Mouse (Mus musculus) CH12.LX (cell line): ENCODE measurements around the gene Raph1. TPM values are rescaled to one million over a fixed set of nuclear protein-coding genes. Genes with fewer than 3 reads are reported as not detected.
A peak's percentile ranks its signal among the peaks of the same experiment; 100 is the strongest.

ENCODE experiments used
- DNase-seq: peaks from one replicate; pipeline ENCODE4 v3.0.0-alpha.2; 2013; ENCODE audit errors: extremely low read depth
- H3K27ac ChIP-seq: 2 replicates; pipeline ENCODE4 v1.5.1; 2012; ENCODE audit warnings: low read depth, mild to moderate bottlenecking, control low read depth, moderate library complexity; ENCODE audit not compliant: insufficient read depth
- H3K27me3 ChIP-seq: replicated peaks from 2 replicates; pipeline ENCODE3; 2012; ENCODE audit warnings: inconsistent platforms
- H3K36me3 ChIP-seq, 2 experiments: replicated peaks in 1 of 2; 2 replicates each; pipeline versions ENCODE3 to v1.6.1; 2012; ENCODE audit warnings: inconsistent platforms in 1 of 2, low read length in 1 of 2, mild to moderate bottlenecking in 1 of 2, mixed read lengths in 1 of 2, moderate library complexity in 1 of 2; ENCODE audit not compliant: control insufficient read depth in 1 of 2, insufficient read depth in 1 of 2
- H3K4me1 ChIP-seq, 2 experiments: 2 replicates each; pipeline ENCODE4 v1.6.1; 2012; ENCODE audit warnings: inconsistent platforms in 1 of 2, moderate library complexity in 1 of 2; ENCODE audit not compliant: insufficient read depth in 2 of 2, control insufficient read depth in 1 of 2
- H3K4me2 ChIP-seq: 2 replicates; pipeline ENCODE4 v1.6.1; 2012; ENCODE audit warnings: low read depth, mild to moderate bottlenecking, control low read depth; ENCODE audit not compliant: poor library complexity, insufficient read depth, severe bottlenecking
- H3K4me3 ChIP-seq, 3 experiments: fragments of 150-350 bp in 1 of 3; sonication (generic) in 1 of 3; replicated peaks in 1 of 3; 2 replicates each; pipeline versions ENCODE3 to v1.5.1; 2011 to 2012; ENCODE audit warnings: low read depth in 2 of 3, low read length in 2 of 3, mild to moderate bottlenecking in 2 of 3, moderate library complexity in 2 of 3, control low read depth in 1 of 3, improper control_type of control experiment in 1 of 3, inconsistent platforms in 1 of 3, mixed read lengths in 1 of 3; ENCODE audit not compliant: poor library complexity in 1 of 3
- H3K79me2 ChIP-seq: replicated peaks from 2 replicates; pipeline ENCODE4 v1.6.1; 2012; ENCODE audit warnings: mild to moderate bottlenecking, moderate library complexity; ENCODE audit not compliant: control insufficient read depth, poor library complexity, insufficient read depth, severe bottlenecking; ENCODE audit errors: extremely low read depth
- H3K9ac ChIP-seq: 2 replicates; pipeline ENCODE4 v1.6.1; 2012; ENCODE audit warnings: low read depth, mild to moderate bottlenecking, control low read depth, moderate library complexity; ENCODE audit not compliant: insufficient read depth
- H3K9me3 ChIP-seq: replicated peaks from 2 replicates; pipeline ENCODE3; 2012; ENCODE audit warnings: low read length, inconsistent platforms, mixed read lengths
- HCFC1 ChIP-seq: IDR thresholded peaks from 2 replicates; pipeline ENCODE4 v1.6.1; 2012; ENCODE audit warnings: low read depth, mild to moderate bottlenecking, inconsistent platforms, low read length, improper control_type of control experiment
- JUND ChIP-seq: conservative IDR thresholded peaks from 2 replicates; pipeline ENCODE4 v1.6.1; 2011; ENCODE audit warnings: low read depth, low read length, improper control_type of control experiment
- KAT2A ChIP-seq: IDR thresholded peaks from 2 replicates; pipeline ENCODE4 v1.6.1; 2012; ENCODE audit warnings: low read length, improper control_type of control experiment, inconsistent platforms; ENCODE audit not compliant: insufficient replicate concordance
- MAFK ChIP-seq: IDR thresholded peaks from 2 replicates; pipeline ENCODE4 v1.6.1; 2011; ENCODE audit warnings: low read length, improper control_type of control experiment; ENCODE audit not compliant: insufficient replicate concordance
- MAX ChIP-seq: IDR thresholded peaks from 2 replicates; pipeline ENCODE4 v1.6.1; 2011; ENCODE audit warnings: low read length, improper control_type of control experiment
- MAZ ChIP-seq: IDR thresholded peaks from 2 replicates; pipeline ENCODE4 v1.6.1; 2012; ENCODE audit warnings: low read depth, mild to moderate bottlenecking, inconsistent platforms, low read length, improper control_type of control experiment, moderate library complexity
- MEF2A ChIP-seq: IDR thresholded peaks from 2 replicates; pipeline ENCODE4 v1.6.1; 2014; ENCODE audit warnings: low read depth, mild to moderate bottlenecking, inconsistent platforms, low read length, improper control_type of control experiment, borderline replicate concordance
- MYC ChIP-seq: IDR thresholded peaks from 2 replicates; pipeline ENCODE4 v1.6.1; 2011; ENCODE audit warnings: low read depth, mild to moderate bottlenecking, improper control_type of control experiment, low read length
- NELFE ChIP-seq: IDR thresholded peaks from 2 replicates; pipeline ENCODE4 v1.6.1; 2011; ENCODE audit warnings: low read depth, low read length, improper control_type of control experiment
- NRF1 ChIP-seq: IDR thresholded peaks from 2 replicates; pipeline ENCODE4 v1.6.1; 2014; ENCODE audit warnings: low read depth, mild to moderate bottlenecking, inconsistent platforms, low read length, improper control_type of control experiment, moderate library complexity
- PAX5 ChIP-seq: IDR thresholded peaks from 2 replicates; pipeline ENCODE4 v1.6.1; 2012; ENCODE audit warnings: low read length, inconsistent platforms, mixed read lengths
- POLR2A ChIP-seq: IDR thresholded peaks from 2 replicates; pipeline ENCODE4 v1.6.1; 2011; ENCODE audit warnings: low read depth, mild to moderate bottlenecking, improper control_type of control experiment, low read length
- POLR2AphosphoS2 ChIP-seq: IDR thresholded peaks from 2 replicates; pipeline ENCODE4 v1.6.1; 2011; ENCODE audit warnings: low read depth, low read length, improper control_type of control experiment
- RCOR1 ChIP-seq: conservative IDR thresholded peaks from 2 replicates; pipeline ENCODE4 v1.6.1; 2012; ENCODE audit warnings: low read depth, mild to moderate bottlenecking, inconsistent platforms, low read length, improper control_type of control experiment
- UBTF ChIP-seq: IDR thresholded peaks from 2 replicates; pipeline ENCODE4 v1.6.1; 2012; ENCODE audit warnings: low read depth, mild to moderate bottlenecking, inconsistent platforms, low read length, improper control_type of control experiment, moderate library complexity
- USF2 ChIP-seq: conservative IDR thresholded peaks from 2 replicates; pipeline ENCODE4 v1.6.1; 2011; ENCODE audit warnings: low read depth, low read length, improper control_type of control experiment
- ZC3H11A ChIP-seq: IDR thresholded peaks from 2 replicates; pipeline ENCODE4 v1.6.1; 2012; ENCODE audit warnings: low read depth, mild to moderate bottlenecking, inconsistent platforms, low read length, improper control_type of control experiment
- ZKSCAN1 ChIP-seq: IDR thresholded peaks from 2 replicates; pipeline ENCODE4 v1.6.1; 2012; ENCODE audit warnings: low read depth, inconsistent platforms, low read length, improper control_type of control experiment, borderline replicate concordance
- dilution Hi-C: fragments of 300-500 bp; cut with MboI; formaldehyde crosslinking; loops from 2 replicates; pipeline ENCODE4 v1.14.3; 2020; ENCODE audit warnings: low sequenced_read_pairs; ENCODE audit not compliant: extremely low pct_unique_long_range_greater_than_20kb, extremely low pct_ligation_motif_present
- in situ Hi-C: fragments of 300-500 bp; cut with MboI; formaldehyde crosslinking; loops from 3 replicates; pipeline ENCODE4 v1.14.3; 2019; ENCODE audit warnings: low sequenced_read_pairs, low pct_ligation_motif_present, low pct_unique_long_range_greater_than_20kb, mixed read lengths
- polyA plus RNA-seq: library from polyadenylated mRNA; unstranded; fragments of >175 nt; gene quantifications from 2 replicates; pipeline ENCODE4 v1.2.1, GENCODE M21; 2012; ENCODE audit warnings: low read depth; ENCODE audit not compliant: insufficient read length
- total RNA-seq, 2 experiments: library from RNA; depleted of rRNA; stranded (reverse); fragments of 300-350 nt in 1 of 2; fragments of >200 nt in 1 of 2; gene quantifications; 2 replicates each; pipeline ENCODE4 v1.2.3; 2012 to 2014

Gene Raph1
- total and polyA plus RNA-seq, 3 experiments = 3.7 to 7.6 (median 5.7) TPM

- DNase-seq = no peak
- in situ Hi-C loops (loop anchor here (25.0 kb wide), 1 partner anchor 243 kb away; no protein-coding TSS in a partner anchor), dilution Hi-C loops (no loop called here)
- peaks cover 5% of the 10 kb centered on the region for H3K27me3 ChIP-seq
- no peak overlapping the region for H3K27ac ChIP-seq
- H3K9me3 ChIP-seq = no peaks in the 10 kb centered on the region
- H3K4me1 ChIP-seq = peaks cover 2 to 10% of the 10 kb centered on the region in 2 experiments; a peak in 3 of 4 replicates
- H3K4me3 ChIP-seq = no peak overlapping the region
- H3K79me2 ChIP-seq = peaks cover 6% of the 10 kb centered on the region
- no peaks in the 10 kb centered on the region for H3K36me3 ChIP-seq
- peak overlapping the region; percentile 16 for H3K4me2 ChIP-seq
- H3K9ac ChIP-seq = no peak overlapping the region
- TF ChIP-seq HCFC1 = no peak
- no peak for TF ChIP-seq NELFE
- TF ChIP-seq PAX5 = no peak
These were observed 2.3 kb upstream of the Raph1 start for GRCm38 (mm10) chr1:60569210-60569609.

- H3K9ac ChIP-seq = peak overlapping the region; percentile 52; the same call in 1 of the 2 replicates
These were observed 417 bp upstream of the Raph1 start for GRCm38 (mm10) chr1:60567321-60567720.

GRCm38 (mm10) chr1:60565931-60566630 lies 823 bp downstream of the Raph1 start:
- H3K4me2 ChIP-seq = peak overlapping the region; percentile 96
- peaks cover 4 to 7% of the 10 kb centered on the region in 2 experiments for H3K36me3 ChIP-seq
- peaks cover 10% of the 10 kb centered on the region for H3K79me2 ChIP-seq
- H3K4me1 ChIP-seq = peaks cover 2 to 10% of the 10 kb centered on the region in 2 experiments; a peak in 3 of 4 replicates
- in situ Hi-C loops (loop anchor here (25.0 kb wide), 1 partner anchor 246 kb away; no protein-coding TSS in a partner anchor), dilution Hi-C loops (no loop called here)
- peak overlapping the region; percentile 0; the same call in 1 of the 2 replicates for H3K27ac ChIP-seq
- H3K9ac ChIP-seq = peak overlapping the region; percentile 92
- TF ChIP-seq POLR2AphosphoS2 (no peak), MEF2A (no peak), MAZ (no peak), MAX (no peak), KAT2A (no peak), POLR2A (no peak), UBTF (peak; percentile 82), ZC3H11A (no peak), USF2 (no peak)
- DNase-seq = peak; percentile 13
- peaks cover 5% of the 10 kb centered on the region for H3K27me3 ChIP-seq
- H3K4me3 ChIP-seq = peak overlapping the region; percentile 75 to 90 (median 87)
- peaks cover 4% of the 10 kb centered on the region for H3K9me3 ChIP-seq

More at GRCm38 (mm10) chr1:60567321-60567720, 417 bp upstream of the Raph1 start:
- H3K27ac ChIP-seq = no peak overlapping the region
- peaks cover under 1% of the 10 kb centered on the region in 2 experiments for H3K36me3 ChIP-seq
- H3K4me3 ChIP-seq = peak overlapping the region; percentile 19 to 90 (median 75)
- H3K27me3 ChIP-seq = peaks cover 5% of the 10 kb centered on the region
- peak overlapping the region; percentile 89 for H3K4me2 ChIP-seq
- no peak for TF ChIP-seq RCOR1
- no peak for TF ChIP-seq ZKSCAN1
- TF ChIP-seq MYC = no peak
- no peak for TF ChIP-seq NRF1
- no peak for TF ChIP-seq MAFK
- TF ChIP-seq JUND = no peak
- H3K9me3 ChIP-seq = no peaks in the 10 kb centered on the region
- dilution Hi-C loops = no loop called here
- peaks cover 6% of the 10 kb centered on the region for H3K79me2 ChIP-seq
- no peak for DNase-seq
- H3K4me1 ChIP-seq = peaks cover 2 to 10% of the 10 kb centered on the region in 2 experiments; a peak in 3 of 4 replicates
- in situ Hi-C loops = loop anchor here (25.0 kb wide), 1 partner anchor 245 kb away; no protein-coding TSS in a partner anchor
